Mouse (Mus musculus) MEL (cell line): ENCODE measurements around the gene Spen.

Experiments used
- CHD1 ChIP-seq: IDR thresholded peaks from 2 replicates; pipeline ENCODE4 v1.6.1; 2012; ENCODE audit warnings: low read depth, mild to moderate bottlenecking, inconsistent platforms, low read length, improper control_type of control experiment
- CTCF ChIP-seq, 3 experiments: IDR thresholded peaks in 2 of 3; conservative IDR thresholded peaks in 1 of 3; 2 replicates each; pipeline ENCODE4 v1.5.1; 2011 to 2012; ENCODE audit warnings: low read length in 3 of 3, low read depth in 2 of 3, mild to moderate bottlenecking in 2 of 3, improper control_type of control experiment in 1 of 3, inconsistent platforms in 1 of 3, mixed read lengths in 1 of 3, moderate library complexity in 1 of 3; ENCODE audit not compliant: control insufficient read depth in 1 of 3, insufficient read depth in 1 of 3, poor library complexity in 1 of 3, severe bottlenecking in 1 of 3
- ETS1 ChIP-seq: IDR thresholded peaks from 2 replicates; pipeline ENCODE4 v1.6.1; 2012; ENCODE audit warnings: low read depth, mild to moderate bottlenecking, inconsistent platforms, low read length, improper control_type of control experiment, moderate library complexity
- GATA1 ChIP-seq: IDR thresholded peaks from 2 replicates; pipeline ENCODE4 v1.6.1; 2011; ENCODE audit warnings: low read depth, low read length, improper control_type of control experiment
- KAT2A ChIP-seq: conservative IDR thresholded peaks from 2 replicates; pipeline ENCODE4 v1.6.1; 2012; ENCODE audit warnings: low read depth, low read length, improper control_type of control experiment, inconsistent platforms
- MAX ChIP-seq: IDR thresholded peaks from 2 replicates; pipeline ENCODE4 v1.6.1; 2011; ENCODE audit warnings: low read length, improper control_type of control experiment
- MXI1 ChIP-seq: IDR thresholded peaks from 2 replicates; pipeline ENCODE4 v1.6.1; 2011; ENCODE audit warnings: mild to moderate bottlenecking, low read depth, low read length, improper control_type of control experiment
- MYC ChIP-seq: IDR thresholded peaks from 2 replicates; pipeline ENCODE4 v1.6.1; 2011; ENCODE audit warnings: low read depth, mild to moderate bottlenecking, low read length, improper control_type of control experiment, moderate library complexity
- NRF1 ChIP-seq: IDR thresholded peaks from 2 replicates; pipeline ENCODE4 v1.6.1; 2014; ENCODE audit warnings: low read depth, mild to moderate bottlenecking, inconsistent platforms, low read length, improper control_type of control experiment, moderate library complexity; ENCODE audit not compliant: poor library complexity, insufficient read depth, severe bottlenecking
- POLR2A ChIP-seq, 2 experiments: IDR thresholded peaks; 2 replicates each; pipeline ENCODE4 v1.6.1; 2011 to 2012; ENCODE audit warnings: low read length in 2 of 2, mild to moderate bottlenecking in 2 of 2, control low read depth in 1 of 2, improper control_type of control experiment in 1 of 2, low read depth in 1 of 2, moderate library complexity in 1 of 2; ENCODE audit not compliant: control insufficient read depth in 1 of 2, insufficient read depth in 1 of 2, poor library complexity in 1 of 2
- POLR2AphosphoS2 ChIP-seq: IDR thresholded peaks from 2 replicates; pipeline ENCODE4 v1.6.1; 2011; ENCODE audit warnings: low read length, improper control_type of control experiment
- POLR2AphosphoS5 ChIP-seq: IDR thresholded peaks from 2 replicates; pipeline ENCODE4 v1.6.1; 2012; ENCODE audit warnings: low read depth, borderline replicate concordance, mild to moderate bottlenecking, inconsistent platforms, low read length, moderate library complexity, mixed read lengths
- SIN3A ChIP-seq: IDR thresholded peaks from 2 replicates; pipeline ENCODE4 v1.6.1; 2012; ENCODE audit warnings: low read length, improper control_type of control experiment, inconsistent platforms

- TF ChIP-seq CHD1 (no peak), MYC (0 out of 2 replicates have a peak, but pooled peaks have one; percentile 42), CTCF (IDR thresholded peaks at IDR 0.05 in 2 of 3, conservative IDR thresholded peaks at IDR 0.05 in 1 of 3; ENCODE audit: control insufficient read depth in 1 of 3, insufficient read depth in 1 of 3, low read depth in 2 of 3, low read length in 3 of 3, poor library complexity in 1 of 3, severe bottlenecking in 1 of 3) (no peak), KAT2A (no peak), MXI1 (peak; percentile 40), ETS1 (no peak), POLR2AphosphoS2 (peak; percentile 68), POLR2A (IDR thresholded peaks at IDR 0.05; ENCODE audit: control insufficient read depth in 1 of 2, insufficient read depth in 1 of 2, low read depth in 1 of 2, low read length in 2 of 2, poor library complexity in 1 of 2) (peak; percentile 52 to 91; a peak in 2 of 4 replicates), GATA1 (no peak), NRF1 (peak; percentile 88), POLR2AphosphoS5 (no peak), SIN3A (peak; percentile 32), MAX (no peak)
These were observed 7.4 kb upstream of the Spen start for GRCm38 (mm10) chr4:141545743-141546333.
